Mouse (Mus musculus) G1E-ER4 (cell line): ENCODE results near the gene Top3b. TPM values are rescaled to one million over a fixed set of nuclear protein-coding genes. Genes with fewer than 3 reads are reported as not detected.

Experiments used
- GATA1 ChIP-seq: IDR thresholded peaks from one replicate; pipeline ENCODE4 v1.8.0; 2012; ENCODE audit warnings: low read length, inconsistent platforms
- polyA plus RNA-seq: library from polyadenylated mRNA; stranded (reverse); fragments of >175 nt; gene quantifications from 2 replicates; pipeline ENCODE4 v1.2.3, GENCODE M21; 2012

Top3b gene
- polyA plus RNA-seq, 1 experiment, result 39.2 TPM

DNA sequence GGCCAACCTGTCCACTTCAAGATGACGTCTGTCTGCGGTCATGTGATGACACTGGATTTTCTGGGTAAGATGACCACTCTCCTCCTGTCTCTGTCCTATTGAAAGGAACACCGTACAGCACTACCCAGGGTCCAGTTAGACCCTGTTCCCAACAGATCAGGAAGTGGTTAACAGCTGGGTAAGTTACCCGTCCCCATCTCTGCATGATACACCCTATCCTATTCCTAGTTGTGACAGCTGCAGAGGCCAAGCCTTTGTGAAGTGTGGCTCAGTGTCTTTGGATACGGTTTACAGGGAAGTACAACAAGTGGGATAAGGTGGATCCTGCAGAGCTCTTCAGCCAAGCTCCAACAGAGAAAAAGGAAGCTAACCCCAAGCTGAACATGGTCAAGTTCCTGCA, 8.5 kb downstream of the Top3b start:
- TF ChIP-seq GATA1, result no peak

DNA sequence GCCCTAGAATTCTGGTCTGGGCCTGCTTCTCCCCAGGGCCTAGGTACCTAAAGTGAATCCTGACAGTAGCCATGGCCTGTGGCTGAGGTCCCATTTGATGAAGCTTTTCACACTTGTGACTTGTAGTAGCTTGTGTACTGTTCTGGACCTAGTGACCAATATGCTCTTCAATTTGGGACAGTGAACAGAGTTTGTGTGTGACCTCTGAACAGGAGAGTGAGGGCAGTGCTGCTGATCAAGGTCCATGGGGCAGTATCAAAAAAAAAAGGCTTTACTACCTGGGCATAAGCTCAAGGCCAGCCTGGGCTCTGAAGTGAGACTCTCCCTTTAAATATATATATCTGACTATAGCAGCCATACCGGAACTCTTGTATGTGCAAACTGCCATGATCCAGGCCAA, 17.8 kb downstream of the Top3b start:
- TF ChIP-seq GATA1, result no peak

DNA sequence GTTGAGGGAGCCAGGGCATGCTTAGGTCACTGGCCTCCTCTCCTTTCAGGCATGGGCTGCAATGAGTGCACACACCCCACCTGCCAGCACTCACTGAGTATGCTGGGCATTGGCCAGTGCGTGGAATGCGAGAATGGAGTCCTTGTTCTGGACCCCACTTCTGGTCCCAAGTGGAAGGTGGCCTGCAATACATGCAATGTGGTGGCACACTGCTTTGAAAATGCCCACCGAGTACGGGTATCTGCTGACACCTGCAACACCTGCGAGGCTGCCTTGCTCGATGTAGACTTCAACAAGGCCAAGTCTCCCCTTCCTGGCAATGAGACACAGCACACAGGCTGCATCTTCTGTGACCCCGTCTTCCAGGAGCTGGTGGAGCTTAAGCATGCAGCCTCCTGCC, 21.8 kb downstream of the Top3b start:
- no peak for TF ChIP-seq GATA1

DNA sequence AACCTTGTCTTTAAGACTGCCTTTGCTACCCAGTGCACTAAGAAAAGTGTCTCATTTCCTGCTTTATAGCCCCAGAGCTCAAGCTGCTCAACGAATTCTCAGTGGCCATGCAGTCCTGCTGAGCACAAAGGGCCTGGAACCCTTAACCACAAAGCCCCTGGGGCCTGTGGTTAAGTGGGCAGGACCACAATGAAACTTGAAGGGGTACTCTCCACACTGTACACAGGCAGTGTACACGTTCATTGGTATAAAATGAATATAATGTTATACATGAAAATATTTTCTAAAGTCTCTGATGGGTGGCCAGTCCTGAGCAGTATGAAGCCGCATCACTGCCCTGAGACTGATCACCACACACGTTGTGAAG, 25.5 kb downstream of the Top3b start:
- no peak for TF ChIP-seq GATA1

DNA sequence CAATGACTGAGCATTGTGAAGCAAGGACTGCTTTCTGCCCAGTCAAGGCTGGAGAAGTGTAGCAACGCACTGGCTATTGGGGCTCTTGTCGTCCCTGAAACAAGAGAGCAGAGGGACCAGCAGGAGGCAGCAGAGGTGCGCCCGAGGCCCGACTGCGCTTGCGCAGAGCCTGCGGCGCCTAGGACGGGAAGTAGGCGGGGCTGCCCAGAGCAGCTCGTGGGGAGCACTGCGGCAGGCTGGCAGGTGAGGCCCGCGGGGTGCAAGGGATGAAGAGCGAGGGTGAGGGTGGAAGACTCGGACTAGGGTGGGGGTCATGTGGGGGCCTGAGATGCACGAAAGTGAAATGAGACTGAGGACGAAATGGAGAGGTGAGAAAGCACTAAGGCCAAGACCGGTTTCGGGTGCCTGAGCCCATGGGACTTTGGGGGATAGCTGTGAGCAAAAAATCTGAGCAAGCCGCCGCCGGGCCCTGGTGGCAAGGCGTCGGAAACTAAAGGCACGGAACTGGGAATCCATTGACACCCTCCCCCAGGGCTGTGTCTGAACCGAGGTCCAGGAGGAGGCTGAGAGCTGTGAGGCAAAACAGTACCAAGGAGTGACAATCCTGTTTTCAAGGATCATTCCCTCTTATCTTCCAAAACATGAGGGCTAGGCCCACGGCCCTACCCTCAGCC, 26.0 kb downstream of the Top3b start, which contains the start of gene Ppm1f:
Ppm1f (plus strand) TSS at position 88 of the 674 bp plus-strand sequence.
- TF ChIP-seq GATA1, result no peak

DNA sequence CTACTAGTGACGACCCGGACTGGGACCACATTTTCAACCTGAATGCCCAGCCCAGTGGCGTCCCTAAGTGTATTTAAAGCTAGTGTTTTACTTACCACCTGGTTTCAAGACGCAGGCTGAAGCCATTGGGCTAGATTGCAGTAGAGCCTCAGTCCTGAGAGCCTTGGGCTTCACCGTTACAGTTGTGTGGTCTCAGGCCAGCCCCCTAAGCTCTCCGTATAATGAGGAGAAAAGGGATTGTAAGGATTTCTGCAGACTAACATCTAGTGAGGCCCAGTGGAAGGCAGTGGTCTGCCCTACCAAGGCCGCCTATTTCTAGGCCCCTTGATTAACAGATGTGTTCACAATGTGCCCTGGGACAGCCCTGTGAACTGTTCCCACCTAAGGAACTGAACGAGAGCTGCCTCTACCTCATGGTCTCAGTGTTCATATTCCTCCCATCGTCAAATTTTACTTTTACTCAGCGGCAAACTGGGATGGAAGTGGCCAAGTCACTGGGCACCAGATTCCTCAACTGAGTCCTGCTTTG, 26.6 kb downstream of the Top3b start:
- no peak for TF ChIP-seq GATA1

DNA sequence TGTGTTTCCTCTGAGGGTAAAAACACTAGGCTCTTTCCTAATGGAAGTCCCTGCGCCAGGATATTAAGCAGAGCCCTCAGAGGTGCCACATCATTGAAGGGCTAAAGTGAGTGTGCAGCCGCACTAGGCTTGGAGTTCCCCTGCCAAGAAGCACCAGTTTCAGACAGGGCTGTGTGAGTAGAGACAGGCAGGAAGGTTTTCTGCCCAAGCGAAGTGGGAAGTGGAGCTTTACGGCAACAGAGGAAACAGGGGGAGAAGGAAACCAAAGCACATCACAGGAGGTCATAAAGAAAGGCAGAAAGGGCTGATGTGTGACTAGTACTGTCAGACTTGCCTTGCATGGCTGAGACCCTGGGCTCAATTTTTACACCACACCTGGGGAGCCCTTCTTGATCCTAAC, 31.8 kb downstream of the Top3b start:
- no peak for TF ChIP-seq GATA1

DNA sequence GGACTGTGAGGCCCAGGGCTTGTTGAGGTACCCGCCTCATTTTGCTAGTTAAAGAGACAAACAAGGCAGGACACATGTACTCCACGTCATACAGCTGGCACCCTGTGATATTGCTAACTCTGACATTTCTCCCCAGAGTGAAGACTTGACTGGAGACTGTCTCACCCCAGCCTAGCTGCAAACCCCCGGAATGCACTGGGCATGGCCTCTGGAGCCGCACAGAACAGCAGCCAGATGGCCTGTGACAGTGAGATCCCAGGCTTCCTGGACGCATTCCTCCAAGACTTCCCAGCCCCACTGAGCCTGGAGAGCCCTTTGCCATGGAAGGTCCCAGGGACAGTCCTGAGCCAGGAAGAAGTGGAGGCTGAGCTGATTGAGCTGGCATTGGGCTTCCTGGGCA, 32.7 kb downstream of the Top3b start:
- TF ChIP-seq GATA1, result no peak

DNA sequence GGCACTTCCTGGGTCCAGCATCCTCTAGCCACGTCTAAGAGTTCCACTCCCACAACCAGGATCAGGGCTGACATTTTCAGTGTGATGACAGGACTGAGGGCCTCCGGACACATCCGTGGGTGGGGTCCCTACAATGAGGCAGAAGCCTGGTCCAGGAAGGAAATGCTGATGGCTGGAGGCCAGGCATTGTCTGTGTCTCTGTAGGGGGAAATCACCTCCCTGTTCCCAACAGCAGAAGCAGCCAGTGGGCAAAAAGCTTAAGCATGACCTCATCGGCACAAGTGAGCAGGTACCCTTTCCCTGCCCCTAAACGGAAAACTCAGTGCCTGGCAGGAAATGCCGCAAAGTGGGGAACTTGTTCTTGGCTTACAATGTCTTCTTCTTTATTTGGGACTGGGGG, 37.3 kb downstream of the Top3b start:
- TF ChIP-seq GATA1, result no peak

DNA sequence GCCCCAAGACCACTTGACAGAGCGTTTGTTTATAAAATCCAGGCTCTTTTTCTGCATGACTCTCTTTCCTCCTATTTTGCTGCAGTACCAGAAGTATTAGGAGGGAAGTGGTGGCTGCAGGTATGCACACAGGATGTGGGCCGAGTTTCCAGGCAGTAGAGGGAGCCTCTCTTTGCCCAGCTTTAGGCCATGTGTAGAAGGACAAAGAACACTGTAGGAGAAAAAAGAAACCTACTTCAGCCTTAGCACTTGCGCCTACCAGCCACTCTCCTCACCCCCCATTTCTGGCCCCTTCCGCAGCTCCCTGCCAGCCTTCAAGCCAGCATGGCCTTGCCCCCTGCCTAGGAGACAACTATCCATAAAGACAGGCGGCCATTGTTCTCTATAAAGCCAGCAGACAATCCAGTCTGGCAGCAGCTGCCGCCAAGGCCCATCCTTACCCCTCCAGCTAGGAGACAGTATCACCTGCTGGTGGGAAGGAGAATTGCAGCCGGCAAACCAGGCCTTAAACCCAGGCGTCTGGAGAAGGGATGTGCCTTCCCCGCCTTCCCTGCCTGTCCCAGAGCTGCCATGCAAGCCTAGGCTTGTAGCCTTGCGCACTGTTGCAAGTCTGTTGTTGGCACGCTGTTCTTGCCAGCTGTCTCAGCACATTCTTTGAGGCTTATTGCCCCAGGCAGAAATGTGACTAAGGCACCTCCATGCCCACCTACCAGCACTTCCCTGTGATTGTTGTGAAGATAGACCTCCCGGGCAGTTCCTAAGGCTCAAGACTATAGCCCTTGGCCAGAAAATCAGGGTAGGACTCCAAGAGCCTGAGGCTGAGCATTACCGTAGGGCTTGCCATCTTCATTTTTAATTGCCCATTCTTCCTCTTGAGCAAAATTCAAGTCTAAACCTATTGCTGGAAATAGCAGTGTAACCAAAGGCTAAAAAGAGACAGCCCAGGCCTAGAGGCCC, 41.4 kb downstream of the Top3b start:
- TF ChIP-seq GATA1, result no peak

DNA sequence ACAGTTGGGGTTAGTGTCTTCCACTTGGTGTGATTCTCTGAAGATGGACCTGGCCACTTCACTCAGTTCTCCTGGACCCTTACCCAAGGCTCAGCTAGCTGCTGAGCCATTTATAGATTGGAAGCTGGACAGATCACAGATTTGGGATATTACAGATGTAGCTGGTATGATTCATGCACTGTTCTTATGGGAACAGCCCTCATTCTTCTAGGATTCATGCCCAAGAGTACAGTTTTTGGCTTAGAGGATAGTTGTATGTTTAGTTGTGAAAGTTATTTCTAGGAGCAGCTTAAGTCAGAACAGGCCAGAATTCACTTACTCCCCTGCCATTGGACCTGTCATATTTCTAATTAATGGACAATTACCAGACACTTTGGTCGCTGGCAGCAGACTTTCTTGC, 42.9 kb downstream of the Top3b start:
- no peak for TF ChIP-seq GATA1

DNA sequence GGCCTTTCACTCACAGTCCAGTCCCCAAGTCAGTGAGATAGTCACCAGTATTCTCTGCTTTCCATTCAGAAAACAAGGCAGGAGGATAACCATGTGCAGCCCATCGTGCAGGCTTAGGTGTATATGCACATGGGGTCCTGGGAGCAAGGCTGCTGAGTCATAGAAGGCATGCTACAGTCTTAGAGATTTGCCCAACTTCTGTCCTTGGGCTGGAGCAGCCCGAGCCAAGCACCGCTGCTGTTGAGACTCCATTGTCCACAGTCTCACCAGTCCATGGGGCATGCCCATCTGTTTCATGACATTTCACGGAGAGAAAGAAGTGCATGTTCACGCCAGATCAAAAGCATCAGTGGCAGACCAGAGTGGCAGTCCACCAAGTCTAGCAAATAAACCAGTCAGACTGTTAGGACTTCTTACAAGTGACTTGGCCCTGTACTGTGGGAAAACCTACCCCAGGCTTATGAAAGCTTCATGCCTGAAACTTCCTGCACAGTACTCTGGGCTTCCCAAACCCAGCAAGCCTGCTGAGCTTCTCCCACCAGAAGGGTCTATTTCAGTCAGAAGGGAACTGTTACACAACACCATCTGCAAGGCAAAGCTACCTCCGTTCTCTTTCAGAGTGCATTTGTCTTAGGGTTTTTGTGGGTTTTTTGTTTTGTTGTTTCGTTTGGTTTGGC, 48.0 kb downstream of the Top3b start:
- no peak for TF ChIP-seq GATA1

DNA sequence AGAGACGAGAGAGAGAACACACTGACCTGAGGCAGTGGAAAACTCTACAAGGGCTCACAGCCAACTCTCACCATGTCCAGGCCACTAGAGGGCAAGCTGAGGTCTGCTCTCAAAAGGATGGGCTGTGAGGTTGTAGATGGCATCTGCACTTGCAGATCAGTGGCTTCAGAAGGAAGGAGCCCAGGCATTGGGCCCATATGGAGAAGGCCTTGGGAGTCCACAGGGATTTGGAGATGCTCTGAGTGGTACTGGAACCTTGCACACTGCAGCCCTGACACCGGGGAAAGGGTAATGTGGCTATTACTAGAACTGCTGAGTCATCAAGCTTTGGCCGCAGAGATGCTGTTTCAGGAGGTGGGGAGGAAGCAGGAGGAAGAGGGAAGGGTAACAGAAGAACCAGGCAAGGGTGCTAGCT, 50.5 kb downstream of the Top3b start:
- no peak for TF ChIP-seq GATA1

DNA sequence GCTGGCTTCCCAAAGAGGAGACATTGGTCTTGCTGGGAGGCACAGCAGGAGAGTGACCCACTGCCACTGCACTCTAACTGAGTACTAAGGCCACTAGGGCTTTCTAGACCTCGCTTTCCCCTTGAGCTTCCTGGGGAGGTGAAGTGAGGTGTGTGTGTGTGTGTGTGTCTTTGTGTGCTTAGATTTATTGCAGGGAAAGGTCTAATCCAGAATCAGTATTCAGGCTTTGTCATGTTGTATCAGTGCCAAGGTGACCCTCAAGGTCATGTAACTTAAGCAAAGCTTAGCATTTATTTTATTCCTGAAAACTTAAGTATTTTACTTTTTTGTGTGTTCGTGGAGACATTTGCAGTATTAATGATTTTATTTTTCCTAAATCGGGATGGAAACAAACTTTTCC, 53.9 kb downstream of the Top3b start:
- no peak for TF ChIP-seq GATA1

DNA sequence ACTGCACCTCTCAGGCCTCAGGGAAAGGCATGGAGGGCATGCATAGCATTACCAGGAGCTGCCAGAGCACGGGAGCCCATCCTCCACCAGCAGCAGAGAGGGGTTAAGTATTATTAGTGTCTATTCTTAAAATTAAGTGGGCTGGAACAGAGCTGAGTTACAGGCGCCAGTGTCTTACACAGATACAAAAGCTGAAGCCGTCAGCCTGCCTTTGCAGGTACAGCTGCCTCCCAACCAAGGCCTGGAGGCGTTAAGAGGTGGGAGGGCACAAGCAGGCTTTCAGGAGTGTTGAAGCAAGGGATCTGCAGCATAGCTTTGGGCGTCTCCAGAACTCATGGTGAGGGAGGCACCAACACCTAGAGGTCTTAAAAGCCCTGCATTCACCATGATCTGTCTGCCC, 56.0 kb downstream of the Top3b start:
- TF ChIP-seq GATA1, result no peak

DNA sequence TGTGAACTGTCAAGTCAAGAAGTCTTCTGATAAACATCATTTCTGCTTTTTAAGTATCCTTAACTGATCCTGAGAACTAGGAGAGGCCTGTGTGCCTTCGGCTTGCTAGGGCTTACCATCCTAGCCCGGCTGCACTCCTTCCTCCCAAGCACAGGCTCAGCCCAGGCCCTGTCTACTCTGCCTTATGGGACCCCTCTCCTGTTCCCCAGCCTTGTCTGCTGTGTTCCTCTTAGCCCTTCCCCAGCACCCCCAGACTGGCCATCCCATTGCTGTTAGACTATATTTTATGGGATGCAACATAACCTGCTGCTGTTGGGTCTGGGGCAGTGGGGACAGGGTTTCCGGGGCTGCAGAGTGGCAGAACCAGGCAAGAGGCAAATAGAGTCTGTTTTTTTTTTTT, 59.8 kb downstream of the Top3b start:
- no peak for TF ChIP-seq GATA1
